Mouse (Mus musculus): ENCODE results near the gene Tmem88. TPM values are rescaled to one million over a fixed set of nuclear protein-coding genes. Genes with fewer than 3 reads are reported as not detected.

Gene Tmem88
- total and polyA plus RNA-seq, 2 experiments from 2014 or later, result 33.0 to 62.5 TPM

- H3K4me3 ChIP-seq (ENCODE audit: low read depth, low read length), result no peak overlapping the region
Measured at GRCm38 (mm10) chr11:69377766-69378165, 20.3 kb downstream of the Tmem88 start.

GRCm38 (mm10) chr11:69375646-69376045 lies 22.4 kb downstream of the Tmem88 start:
- no peaks in the 10 kb centered on the region for H3K27me3 ChIP-seq (ENCODE audit: control insufficient read depth, insufficient read depth, low read length)
- DNase-seq (ENCODE audit: low spot score) (no peak), ATAC-seq (ENCODE audit: insufficient read depth, low read depth) (no peak)
- no peaks in the 10 kb centered on the region for H3K9me3 ChIP-seq (replicated peaks; ENCODE audit: control insufficient read depth, low read length)
- no peak for TF ChIP-seq EP300 (IDR thresholded peaks at IDR 0.05; ENCODE audit: low read depth)
- no peak for TF ChIP-seq CTCF (IDR thresholded peaks at IDR 0.05; ENCODE audit: low read depth)
- no peak overlapping the region for H3K27ac ChIP-seq (ENCODE audit: low read depth)
- 76% methylated on average over 4 of the region's 4 CpGs for WGBS
- 0 out of 2 replicates have a peak, but pooled peaks cover 3% of the 10 kb centered on the region for H3K4me1 ChIP-seq (ENCODE audit: control insufficient read depth, insufficient read depth)
- H3K36me3 ChIP-seq (replicated peaks; ENCODE audit: control insufficient read depth, insufficient read depth, low read length), result 0 out of 2 replicates have a peak, but pooled peaks cover 6% of the 10 kb centered on the region
- H3K4me2 ChIP-seq (ENCODE audit: low read depth, low read length), result no peak overlapping the region
- no peak overlapping the region for H3K9ac ChIP-seq (replicated peaks; ENCODE audit: low read depth, low read length)
- no peak overlapping the region for H3K4me3 ChIP-seq (ENCODE audit: low read depth, low read length)

More at GRCm38 (mm10) chr11:69377766-69378165, 20.3 kb downstream of the Tmem88 start:
- 0 out of 2 replicates have a peak, but pooled peaks cover 4% of the 10 kb centered on the region for H3K4me1 ChIP-seq (ENCODE audit: control insufficient read depth, insufficient read depth)
- no peaks in the 10 kb centered on the region for H3K9me3 ChIP-seq (replicated peaks; ENCODE audit: control insufficient read depth, low read length)
- no peak for DNase-seq (ENCODE audit: low spot score)
- 0 out of 2 replicates have a peak, but pooled peaks cover 6% of the 10 kb centered on the region for H3K36me3 ChIP-seq (replicated peaks; ENCODE audit: control insufficient read depth, insufficient read depth, low read length)
- no peak for TF ChIP-seq CTCF (IDR thresholded peaks at IDR 0.05; ENCODE audit: low read depth)
- no peak for TF ChIP-seq EP300 (IDR thresholded peaks at IDR 0.05; ENCODE audit: low read depth)
- H3K27me3 ChIP-seq (ENCODE audit: control insufficient read depth, insufficient read depth, low read length), result no peaks in the 10 kb centered on the region
- no peak overlapping the region for H3K27ac ChIP-seq (ENCODE audit: low read depth)
- WGBS, result 58% methylated on average over 3 of the region's 3 CpGs
- H3K4me2 ChIP-seq (ENCODE audit: low read depth, low read length), result no peak overlapping the region
- H3K9ac ChIP-seq (replicated peaks; ENCODE audit: low read depth, low read length), result no peak overlapping the region
- no peak for ATAC-seq (ENCODE audit: insufficient read depth, low read depth)

- no peaks in the 10 kb centered on the region for H3K9me3 ChIP-seq (replicated peaks; ENCODE audit: control insufficient read depth, low read length)
- DNase-seq (ENCODE audit: low spot score) (no peak), ATAC-seq (ENCODE audit: insufficient read depth, low read depth) (no peak)
- H3K27ac ChIP-seq (ENCODE audit: low read depth), result no peak overlapping the region
- no peaks in the 10 kb centered on the region for H3K27me3 ChIP-seq (ENCODE audit: control insufficient read depth, insufficient read depth, low read length)
- TF ChIP-seq CTCF (IDR thresholded peaks at IDR 0.05; ENCODE audit: low read depth) (no peak), EP300 (IDR thresholded peaks at IDR 0.05; ENCODE audit: low read depth) (no peak)
- 0 out of 2 replicates have a peak, but pooled peaks cover 3% of the 10 kb centered on the region for H3K4me1 ChIP-seq (ENCODE audit: control insufficient read depth, insufficient read depth)
- 0 out of 2 replicates have a peak, but pooled peaks cover 6% of the 10 kb centered on the region for H3K36me3 ChIP-seq (replicated peaks; ENCODE audit: control insufficient read depth, insufficient read depth, low read length)
- no peak overlapping the region for H3K4me3 ChIP-seq (ENCODE audit: low read depth, low read length)
- no peak overlapping the region for H3K9ac ChIP-seq (replicated peaks; ENCODE audit: low read depth, low read length)
- no peak overlapping the region for H3K4me2 ChIP-seq (ENCODE audit: low read depth, low read length)
- WGBS, result 91% methylated on average over 16 of the region's 16 CpGs
Measured at GRCm38 (mm10) chr11:69373223-69373965, 24.6 kb downstream of the Tmem88 start.

GRCm38 (mm10) chr11:69372780-69373170 lies 25.3 kb downstream of the Tmem88 start:
- Histone ChIP-seq H3K27ac (ENCODE audit: low read depth) (no peak overlapping the region), H3K36me3 (replicated peaks; ENCODE audit: control insufficient read depth, insufficient read depth, low read length) (0 out of 2 replicates have a peak, but pooled peaks cover 6% of the 10 kb centered on the region), H3K4me2 (ENCODE audit: low read depth, low read length) (no peak overlapping the region), H3K4me3 (ENCODE audit: low read depth, low read length) (no peak overlapping the region), H3K27me3 (ENCODE audit: control insufficient read depth, insufficient read depth, low read length) (no peaks in the 10 kb centered on the region), H3K4me1 (ENCODE audit: control insufficient read depth, insufficient read depth) (peaks cover 7% of the 10 kb centered on the region), H3K9ac (replicated peaks; ENCODE audit: low read depth, low read length) (no peak overlapping the region), H3K9me3 (replicated peaks; ENCODE audit: control insufficient read depth, low read length) (no peaks in the 10 kb centered on the region)
- WGBS, result 56% methylated on average over 3 of the region's 3 CpGs
- DNase-seq (ENCODE audit: low spot score) (no peak), ATAC-seq (ENCODE audit: insufficient read depth, low read depth) (no peak)
- TF ChIP-seq CTCF (IDR thresholded peaks at IDR 0.05; ENCODE audit: low read depth) (peak; percentile 35; the same call in 1 of the 2 replicates), EP300 (IDR thresholded peaks at IDR 0.05; ENCODE audit: low read depth) (no peak)

- Histone ChIP-seq H3K36me3 (replicated peaks; ENCODE audit: control insufficient read depth, insufficient read depth, low read length) (0 out of 2 replicates have a peak, but pooled peaks cover 6% of the 10 kb centered on the region), H3K4me3 (ENCODE audit: low read depth, low read length) (no peak overlapping the region), H3K9ac (replicated peaks; ENCODE audit: low read depth, low read length) (no peak overlapping the region), H3K27ac (ENCODE audit: low read depth) (peak overlapping the region; percentile 36), H3K4me2 (ENCODE audit: low read depth, low read length) (no peak overlapping the region), H3K27me3 (ENCODE audit: control insufficient read depth, insufficient read depth, low read length) (no peaks in the 10 kb centered on the region), H3K4me1 (ENCODE audit: control insufficient read depth, insufficient read depth) (peaks cover 12% of the 10 kb centered on the region), H3K9me3 (replicated peaks; ENCODE audit: control insufficient read depth, low read length) (no peaks in the 10 kb centered on the region)
- TF ChIP-seq EP300 (IDR thresholded peaks at IDR 0.05; ENCODE audit: low read depth), result no peak
- no peak for TF ChIP-seq CTCF (IDR thresholded peaks at IDR 0.05; ENCODE audit: low read depth)
- no peak for ATAC-seq (ENCODE audit: insufficient read depth, low read depth)
- WGBS, result 21% methylated on average over 12 of the region's 12 CpGs
- DNase-seq (ENCODE audit: low spot score), result no peak
Measured at GRCm38 (mm10) chr11:69372056-69372779, 25.8 kb downstream of the Tmem88 start.
